Mouse (Mus musculus) brain, embryonic 14.5 days (tissue): ENCODE data around the gene Cdc14b.

ENCODE experiments used
- CTCF ChIP-seq: fragments of 200-500 bp; IDR thresholded peaks from 2 replicates; pipeline ENCODE4 v1.5.1; 2012; ENCODE audit warnings: inconsistent platforms, mild to moderate bottlenecking, moderate library complexity, borderline replicate concordance; ENCODE audit not compliant: insufficient read depth, insufficient read length; ENCODE audit errors: extremely low read depth
- POLR2A ChIP-seq: fragments of 200-500 bp; IDR thresholded peaks from 2 replicates; pipeline ENCODE4 v1.6.1; 2012; ENCODE audit warnings: mild to moderate bottlenecking, inconsistent platforms, borderline replicate concordance; ENCODE audit not compliant: poor library complexity, insufficient read depth, insufficient read length, severe bottlenecking; ENCODE audit errors: extremely low read depth

GRCm38 (mm10) chr13:64286791-64287190, 11.7 kb upstream of the Cdc14b start:
- no peak for TF ChIP-seq CTCF
- no peak for TF ChIP-seq POLR2A
